Mouse (Mus musculus) testis, postnatal 14 days (tissue): Measurements from ENCODE around the gene Nudcd2.

ENCODE experiments used
- DNase-seq: peaks from one replicate; pipeline ENCODE4 v3.0.0; 2021; ENCODE audit warnings: low spot score

Gene Nudcd2

DNA sequence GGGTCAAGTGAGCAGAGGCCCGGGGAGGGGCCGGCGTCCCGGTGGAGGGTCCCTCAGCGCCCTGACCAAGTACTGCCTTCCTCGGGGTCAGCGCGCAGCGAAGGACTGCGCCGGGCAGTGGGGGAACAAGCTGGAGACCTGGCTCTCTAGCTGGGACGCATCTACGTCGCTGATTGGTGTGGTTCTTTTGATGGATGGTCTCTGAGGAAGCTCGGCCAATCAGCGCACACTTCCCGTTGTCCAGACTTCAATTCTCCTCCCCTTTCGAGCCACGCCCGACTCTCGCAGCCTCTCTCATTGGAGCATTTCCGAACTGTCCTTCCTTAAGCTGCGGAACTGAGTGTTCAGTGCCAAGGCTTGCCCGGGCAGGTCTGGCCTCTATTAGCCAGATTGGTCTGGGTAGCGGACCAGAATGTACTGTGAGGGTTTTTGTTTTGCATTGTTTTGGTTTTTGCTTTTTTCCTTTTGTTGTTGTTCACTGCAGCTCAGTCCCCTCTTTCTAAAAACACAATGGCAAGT is 21.7 kb downstream of the Nudcd2 start, which contains the start of gene Ccng1:
Gene Ccng1, minus strand, starts transcription at position 203 of the 519 bp plus-strand sequence.
- DNase-seq: peak; percentile 92

DNA sequence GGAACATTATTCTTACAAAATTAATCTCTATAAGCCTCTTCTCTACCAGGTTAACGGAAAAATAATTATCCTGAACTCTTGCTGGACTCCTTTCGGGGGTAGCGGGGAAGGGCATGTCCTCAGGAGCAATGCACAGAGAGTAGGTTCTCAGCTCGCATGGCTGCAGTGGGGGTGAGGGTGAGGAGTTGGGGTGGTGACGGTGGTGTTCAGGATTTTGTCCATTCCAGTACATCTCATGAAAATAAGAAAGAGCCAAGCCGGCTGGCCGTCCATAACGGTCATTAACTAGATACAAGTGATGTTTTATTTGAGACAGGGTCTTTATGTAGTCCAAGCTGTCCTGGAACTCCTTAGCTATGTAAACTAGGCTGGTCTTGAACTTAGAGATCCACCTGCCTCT is 22.5 kb downstream of the Nudcd2 start:
- no peak for DNase-seq

DNA sequence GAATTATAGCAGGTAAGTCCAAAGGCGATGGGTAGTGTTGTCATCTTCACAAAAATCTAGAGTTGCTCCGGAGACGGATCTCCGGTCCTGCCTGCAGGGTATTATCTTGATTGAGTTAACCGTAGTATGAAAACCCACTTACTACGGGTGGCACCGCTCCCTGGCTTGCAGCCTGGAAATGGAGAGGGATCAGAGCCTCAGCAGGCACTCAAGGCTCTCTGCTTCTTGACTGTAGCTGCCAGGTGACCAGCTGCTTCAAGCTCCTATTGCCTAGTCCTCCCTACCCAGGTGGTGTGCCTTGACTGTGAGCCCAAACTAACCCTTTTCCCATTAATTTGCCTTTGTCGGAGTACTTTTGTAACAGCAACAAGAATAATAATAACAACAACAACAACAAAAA is 26.4 kb downstream of the Nudcd2 start:
- DNase-seq: no peak

DNA sequence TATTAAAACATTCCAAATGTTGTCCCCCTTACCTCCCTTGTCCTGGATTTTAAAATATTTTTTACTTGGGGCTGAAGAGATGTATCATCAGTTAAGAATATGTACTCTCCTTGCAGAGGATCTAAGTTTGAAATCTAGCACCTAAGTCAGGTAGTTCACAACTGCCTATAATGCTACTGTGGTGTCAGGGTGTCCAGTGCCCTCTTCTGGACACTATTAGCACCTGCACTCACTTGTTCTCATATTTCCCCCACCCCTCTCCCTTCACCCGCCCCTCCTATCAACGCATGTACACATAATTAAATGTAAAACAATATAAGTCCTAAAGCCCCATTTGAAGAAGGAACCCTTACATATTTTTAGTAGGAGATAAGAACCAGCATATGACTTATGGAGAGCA is 29.9 kb downstream of the Nudcd2 start:
- no peak for DNase-seq

DNA sequence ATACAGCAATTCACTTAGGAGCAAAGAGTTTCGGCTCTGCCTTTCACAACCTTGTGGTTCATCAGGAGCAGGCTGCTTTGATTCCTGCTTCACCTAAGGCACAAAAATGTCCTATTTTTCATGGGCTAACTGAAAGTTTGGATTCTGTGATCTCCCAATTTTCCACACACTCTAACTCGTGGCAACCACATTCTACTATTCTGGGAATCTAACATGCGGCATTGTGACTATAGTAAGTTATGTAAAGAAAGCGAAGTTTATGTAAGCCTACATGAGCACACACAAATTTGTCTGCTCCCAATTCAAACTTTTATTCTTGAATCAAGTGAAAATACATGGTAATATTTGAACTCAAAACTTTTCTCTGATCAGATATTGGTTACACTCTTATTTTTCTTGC is 31.2 kb downstream of the Nudcd2 start:
- DNase-seq: no peak

DNA sequence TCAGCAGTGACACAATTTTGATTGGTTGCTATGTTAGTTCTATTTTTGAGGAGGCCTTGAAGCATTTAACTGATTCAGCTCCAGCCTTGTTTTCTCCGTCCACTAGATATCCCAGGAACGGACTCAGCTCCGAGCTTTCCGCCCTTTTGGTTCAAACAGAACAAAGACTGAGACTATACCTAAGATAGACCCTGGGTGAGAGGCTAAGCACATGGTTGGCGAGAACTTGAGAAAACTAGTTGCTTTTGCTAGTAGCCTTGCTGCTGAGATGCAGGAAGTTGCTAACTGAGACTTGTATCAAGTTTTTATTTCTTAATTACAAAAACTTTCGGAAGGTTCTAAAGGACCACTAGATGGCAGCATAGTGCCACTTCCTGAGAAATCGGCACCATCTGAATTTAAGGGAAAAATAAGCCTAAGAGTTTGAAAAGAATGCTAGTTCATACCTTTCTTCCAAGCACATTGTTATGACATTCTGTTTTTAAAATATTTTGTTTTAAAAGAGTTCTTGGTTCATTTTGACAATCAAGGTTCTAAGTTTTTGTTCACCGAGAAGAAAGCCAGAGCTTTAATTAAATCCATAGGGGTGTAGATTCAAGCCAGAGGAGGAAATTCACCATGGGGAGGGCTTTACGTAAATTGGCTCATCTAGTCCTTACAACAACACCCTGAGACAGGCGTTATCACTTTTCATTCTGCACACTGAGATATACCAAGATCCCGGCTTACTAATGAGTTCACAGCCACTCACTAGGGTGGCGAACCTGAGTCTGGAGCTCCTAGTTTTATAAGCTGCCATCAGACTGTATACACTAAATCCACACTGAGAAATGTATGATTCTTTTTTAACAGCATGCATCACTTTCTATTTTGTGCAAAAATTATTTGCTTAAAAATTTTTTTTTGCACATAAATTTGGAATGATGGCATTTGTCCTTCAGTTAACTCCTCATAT is 42.1 kb downstream of the Nudcd2 start:
- no peak for DNase-seq

DNA sequence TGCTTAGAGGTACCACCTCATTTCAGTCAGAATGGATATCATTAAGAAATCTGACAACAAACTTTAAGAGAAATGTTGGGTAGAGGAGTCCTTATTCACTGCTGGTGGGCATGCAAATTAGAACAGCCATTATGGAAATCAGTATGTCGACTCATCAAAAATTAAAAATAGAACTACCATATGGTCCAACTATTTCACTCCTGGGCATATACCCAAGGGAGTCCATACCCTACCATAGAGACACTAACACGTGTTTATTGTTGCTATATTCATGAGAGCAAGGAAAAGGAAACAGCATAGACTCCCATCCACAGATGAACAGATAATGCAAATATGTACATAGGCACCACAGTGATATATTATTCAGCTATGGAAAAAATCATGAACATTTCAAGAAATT is 48.4 kb downstream of the Nudcd2 start:
- no peak for DNase-seq

DNA sequence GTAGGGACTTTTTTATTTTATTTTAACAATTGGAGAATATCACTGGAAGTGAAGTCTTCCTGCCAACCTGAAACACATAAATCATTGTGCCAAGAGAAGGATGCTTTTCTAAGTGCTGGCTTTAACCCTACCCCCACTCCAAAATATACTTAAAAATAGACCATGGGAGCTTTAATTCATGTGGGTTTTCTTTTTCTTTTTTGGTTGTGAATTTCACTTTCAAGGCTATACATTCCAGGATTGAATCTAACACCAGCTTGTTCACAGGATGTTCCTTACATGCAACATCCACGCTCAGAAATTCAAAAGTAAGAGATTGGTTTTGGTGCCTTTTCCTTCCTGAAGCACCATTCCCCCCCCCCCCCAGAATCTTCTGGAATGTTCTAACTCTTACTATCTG is 49.9 kb downstream of the Nudcd2 start:
- DNase-seq: no peak

DNA sequence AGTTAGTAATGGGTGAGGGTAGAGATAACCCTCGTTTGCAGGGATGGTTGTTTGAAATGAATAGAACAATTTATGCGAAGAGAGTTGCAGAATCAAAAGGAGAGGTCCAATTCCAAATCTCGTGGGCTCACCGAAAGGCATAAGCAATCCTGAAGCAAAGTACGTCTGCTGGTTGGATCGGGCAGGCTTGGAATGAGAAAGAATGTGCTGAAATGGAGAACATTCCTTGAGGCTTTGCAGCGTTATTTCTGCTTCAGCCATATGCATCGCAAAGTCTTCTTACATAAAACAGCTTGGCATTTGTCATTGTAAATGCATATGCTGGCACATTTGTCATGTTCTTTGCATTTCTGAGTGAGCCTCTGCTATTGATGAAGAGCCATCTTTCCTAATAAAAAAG is 50.9 kb downstream of the Nudcd2 start:
- no peak for DNase-seq

DNA sequence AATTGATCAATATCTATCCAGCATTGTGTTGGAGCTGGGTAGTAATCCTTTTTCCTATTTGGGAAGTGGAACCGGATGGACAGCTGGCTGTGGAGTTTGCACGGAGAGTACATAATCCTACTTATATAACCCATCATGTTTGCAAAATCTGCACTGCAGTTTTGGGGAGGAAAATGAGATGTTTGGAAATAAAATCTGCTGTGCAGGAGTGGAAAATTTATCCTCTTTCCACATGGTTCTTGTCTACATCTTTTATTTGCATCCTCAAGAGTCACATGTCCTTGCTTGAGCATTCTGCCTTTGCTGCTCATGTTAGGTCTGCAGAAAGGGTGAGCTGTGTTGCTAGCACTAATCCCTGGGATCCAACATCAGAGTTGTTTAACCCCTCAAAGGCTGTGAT is 53.4 kb downstream of the Nudcd2 start:
- no peak for DNase-seq
